Mouse (Mus musculus) NIH3T3 (cell line): ENCODE measurements around the gene Alpk1.
"Not testable (repeated sequence)": the region's sequence is repeated elsewhere in the genome, so short reads cannot be mapped to it uniquely, and the experiment has no call there.

ENCODE experiments used
- DNase-seq: peaks from one replicate; pipeline ENCODE4 v3.0.0-alpha.2; 2012; ENCODE audit warnings: low read depth

Alpk1 gene

GRCm38 (mm10) chr3:127790234-127791055 lies 10.1 kb upstream of the Alpk1 start:
- peak; percentile 67 for DNase-seq

GRCm38 (mm10) chr3:127789500-127790191 lies 9.3 kb upstream of the Alpk1 start, which contains the start of gene Tifa:
Gene Tifa (plus strand): TSS chr3:127789805.
- DNase-seq, result peak; percentile 54

GRCm38 (mm10) chr3:127788919-127789318 lies 8.6 kb upstream of the Alpk1 start:
- DNase-seq, result no peak

- no peak for DNase-seq
Measured at GRCm38 (mm10) chr3:127788038-127788437, 7.7 kb upstream of the Alpk1 start.

GRCm38 (mm10) chr3:127787032-127787431 lies 6.7 kb upstream of the Alpk1 start:
- DNase-seq, result no peak

GRCm38 (mm10) chr3:127783680-127784079 lies 3.4 kb upstream of the Alpk1 start:
- not testable (repeated sequence) for DNase-seq

GRCm38 (mm10) chr3:127782921-127783320 lies 2.6 kb upstream of the Alpk1 start:
- DNase-seq, result peak; percentile 74

- DNase-seq, result peak; percentile 25
Measured at GRCm38 (mm10) chr3:127780921-127781320, 594 bp upstream of the Alpk1 start.

- DNase-seq, result no peak
Measured at GRCm38 (mm10) chr3:127769146-127769545, 11.2 kb downstream of the Alpk1 start.

- DNase-seq, result no peak
Measured at GRCm38 (mm10) chr3:127765971-127766370, 14.4 kb downstream of the Alpk1 start.

- DNase-seq, result no peak
Measured at GRCm38 (mm10) chr3:127764541-127764940, 15.8 kb downstream of the Alpk1 start.

- peak; percentile 90 for DNase-seq
Measured at GRCm38 (mm10) chr3:127763076-127763612, 17.2 kb downstream of the Alpk1 start.

GRCm38 (mm10) chr3:127762403-127762802 lies 17.9 kb downstream of the Alpk1 start:
- DNase-seq, result no peak

GRCm38 (mm10) chr3:127759212-127759611 lies 21.1 kb downstream of the Alpk1 start:
- peak; percentile 75 for DNase-seq

GRCm38 (mm10) chr3:127758806-127759205 lies 21.5 kb downstream of the Alpk1 start:
- DNase-seq, result no peak

- DNase-seq, result no peak
Measured at GRCm38 (mm10) chr3:127757886-127758301, 22.4 kb downstream of the Alpk1 start.

GRCm38 (mm10) chr3:127756458-127756857 lies 23.9 kb downstream of the Alpk1 start:
- DNase-seq, result no peak

GRCm38 (mm10) chr3:127749981-127750562 lies 30.3 kb downstream of the Alpk1 start:
- no peak for DNase-seq

- DNase-seq, result no peak
Measured at GRCm38 (mm10) chr3:127749266-127749665, 31.1 kb downstream of the Alpk1 start.

- DNase-seq, result no peak
Measured at GRCm38 (mm10) chr3:127748644-127749043, 31.7 kb downstream of the Alpk1 start.

GRCm38 (mm10) chr3:127745911-127746640 lies 34.3 kb downstream of the Alpk1 start:
- DNase-seq, result no peak

GRCm38 (mm10) chr3:127745504-127745903 lies 34.8 kb downstream of the Alpk1 start:
- DNase-seq, result no peak
